Mouse (Mus musculus): ENCODE measurements around the gene Vps13c.

The Vps13c gene

DNA sequence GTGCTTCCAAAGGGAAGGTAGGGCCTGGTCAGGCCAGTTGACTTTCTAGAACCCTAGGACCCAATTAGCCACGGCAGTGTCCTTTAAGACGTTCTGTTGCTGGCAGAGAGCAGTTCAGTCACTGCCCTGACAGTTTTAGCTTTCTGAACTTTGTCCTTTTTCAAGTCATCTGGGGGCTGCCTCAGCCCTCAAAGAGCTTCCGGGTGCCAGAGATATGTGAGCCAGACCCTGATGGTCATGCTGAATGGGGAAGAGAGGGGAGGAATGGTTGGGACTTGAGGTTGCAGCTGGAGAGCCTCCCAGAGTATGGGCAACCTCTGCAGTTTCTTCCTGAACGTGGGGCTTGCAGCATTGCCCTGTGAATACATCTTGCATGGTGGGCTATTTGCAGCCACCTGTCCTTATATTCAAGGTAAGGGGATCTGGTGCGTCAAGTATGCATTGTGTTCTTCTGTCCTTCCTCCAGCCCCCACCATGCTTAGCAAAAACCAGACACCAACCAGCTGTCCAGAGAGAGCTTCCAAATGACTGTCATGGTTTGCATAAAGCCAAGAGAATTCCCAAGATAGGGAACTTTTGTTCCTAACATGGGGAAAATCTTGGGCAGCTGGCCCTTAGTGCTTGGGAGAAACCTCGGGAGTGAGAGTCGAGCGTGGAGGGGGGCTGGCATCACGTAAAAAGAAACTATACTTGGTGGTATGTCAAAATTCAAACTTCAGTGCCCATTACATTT, 182.3 kb downstream of the Vps13c start:
- no peak for DNase-seq

DNA sequence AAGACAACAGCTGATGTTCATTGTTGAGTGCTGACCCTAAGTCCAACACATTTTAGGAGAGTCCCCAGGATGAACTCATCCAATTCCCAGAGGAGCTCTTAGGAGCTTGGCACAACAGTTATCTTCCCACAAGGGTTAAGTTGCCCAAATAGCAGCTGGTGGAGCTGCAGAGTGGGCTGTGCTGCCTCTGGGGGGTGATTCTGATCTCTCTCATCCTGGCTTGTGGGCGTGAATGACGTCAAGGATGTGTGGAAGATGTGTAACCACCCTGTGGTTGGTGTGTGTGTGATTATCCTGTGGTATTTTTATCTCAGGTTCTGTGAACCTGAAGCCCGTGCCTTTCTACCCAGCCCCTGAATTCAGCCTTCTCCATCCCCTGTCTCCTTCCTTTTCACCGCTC, 188.4 kb downstream of the Vps13c start:
- DNase-seq, result no peak

DNA sequence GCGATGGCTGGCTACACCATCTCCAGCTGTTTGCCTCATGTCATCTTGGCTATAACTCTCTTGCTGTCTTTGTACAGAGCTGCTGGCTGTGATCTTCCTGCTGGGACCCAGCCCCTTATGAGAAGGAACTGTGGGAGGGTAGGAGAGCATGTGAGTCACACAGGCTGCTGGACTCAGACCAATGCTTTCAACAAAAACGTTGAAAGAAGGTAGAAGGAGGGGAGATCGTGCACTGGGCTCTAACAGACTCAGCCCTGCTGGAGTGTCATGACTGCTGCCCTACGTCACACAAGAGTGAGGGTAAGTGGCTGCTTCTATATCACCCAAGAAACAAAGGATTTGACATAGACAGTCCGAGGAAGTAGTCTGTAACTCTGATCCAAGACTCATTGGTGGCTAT, 193.6 kb downstream of the Vps13c start:
- DNase-seq, result no peak

Data from thymus, adult 18-20 months (tissue).